Mouse (Mus musculus): Measurements from ENCODE around the gene Hdhd3.

The Hdhd3 gene

DNA sequence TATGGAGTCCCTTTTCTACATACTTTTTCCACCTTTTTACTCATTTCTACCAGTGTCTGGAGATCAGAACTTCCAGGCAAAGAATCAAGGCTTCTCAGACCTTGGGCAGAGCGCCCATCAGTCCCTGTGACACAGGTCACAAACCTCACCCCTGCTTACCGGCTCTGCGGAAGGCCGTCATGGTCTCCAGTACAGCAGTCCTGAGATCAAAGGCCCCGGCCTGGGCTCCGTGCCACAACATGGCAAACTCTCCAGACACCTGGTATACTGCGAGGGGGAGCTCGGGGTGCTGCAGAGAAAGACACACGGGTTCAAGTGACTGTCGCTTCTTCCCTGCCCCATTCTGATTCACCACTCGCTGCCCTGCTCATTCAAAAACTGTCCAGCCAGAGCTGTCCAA lies 6.7 kb upstream of the Hdhd3 start:
- DNase-seq (ENCODE audit: low spot score) = no peak

DNA sequence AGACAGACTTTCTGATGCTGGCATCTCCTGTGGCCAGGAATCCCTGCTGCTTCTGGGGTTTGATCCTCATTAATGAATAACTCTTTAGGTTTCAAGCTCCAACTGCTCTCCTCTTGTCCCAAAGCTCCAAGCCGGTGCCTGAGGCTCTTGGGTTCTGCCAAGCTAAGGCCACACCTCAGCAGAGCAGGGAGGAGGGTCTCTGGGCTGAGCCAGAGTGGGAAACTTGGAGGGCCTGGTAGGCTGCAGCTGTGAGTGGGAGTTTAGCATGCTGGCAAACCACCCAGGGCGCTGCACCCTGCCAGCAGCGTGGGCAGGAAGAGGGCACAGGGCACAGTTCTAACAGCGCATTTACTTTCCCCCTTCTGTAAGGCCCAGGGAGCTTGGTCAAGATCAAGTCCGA lies 5.6 kb upstream of the Hdhd3 start:
- DNase-seq (ENCODE audit: low spot score) = no peak

DNA sequence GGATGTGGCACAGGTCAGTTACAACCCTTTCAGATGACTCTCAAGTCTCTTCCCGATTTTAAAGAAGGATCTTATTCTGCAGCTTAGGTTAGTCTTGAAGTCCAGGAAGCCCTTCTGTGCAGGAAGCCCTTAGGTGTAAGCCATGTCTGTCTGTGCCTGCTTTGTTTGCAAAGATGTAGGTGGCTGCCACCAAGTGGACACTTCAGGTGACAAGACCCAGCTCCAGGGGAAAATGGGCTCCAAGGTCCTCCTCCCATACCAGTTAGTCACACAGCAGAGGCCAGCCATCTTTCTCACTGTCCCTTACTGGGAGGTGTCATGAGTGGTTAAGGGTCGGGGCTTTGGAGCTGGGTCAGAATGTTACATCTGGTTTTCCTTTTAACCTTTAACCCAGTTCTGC lies 3.5 kb upstream of the Hdhd3 start:
- peak; percentile 64 for DNase-seq (ENCODE audit: low spot score)

DNA sequence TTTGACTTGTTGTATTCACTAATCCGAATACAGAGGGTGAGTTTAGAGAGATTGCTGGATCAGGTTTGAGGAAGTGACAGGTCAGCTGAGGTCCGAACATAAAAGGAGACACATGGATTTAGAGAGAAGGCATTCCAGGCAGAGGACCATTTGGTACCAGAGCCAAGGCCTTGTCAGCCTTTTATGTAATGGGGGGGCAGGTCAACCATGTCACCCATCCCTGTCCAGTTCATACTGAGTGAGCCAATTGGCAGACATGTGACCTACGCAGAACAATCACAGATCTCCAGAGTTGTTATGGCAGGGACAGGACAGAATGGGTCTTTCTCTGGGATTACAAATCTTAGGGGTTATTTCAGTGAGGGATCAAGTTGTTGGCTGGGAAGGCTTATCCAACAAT lies 2.7 kb upstream of the Hdhd3 start:
- no peak for DNase-seq (ENCODE audit: low spot score)

DNA sequence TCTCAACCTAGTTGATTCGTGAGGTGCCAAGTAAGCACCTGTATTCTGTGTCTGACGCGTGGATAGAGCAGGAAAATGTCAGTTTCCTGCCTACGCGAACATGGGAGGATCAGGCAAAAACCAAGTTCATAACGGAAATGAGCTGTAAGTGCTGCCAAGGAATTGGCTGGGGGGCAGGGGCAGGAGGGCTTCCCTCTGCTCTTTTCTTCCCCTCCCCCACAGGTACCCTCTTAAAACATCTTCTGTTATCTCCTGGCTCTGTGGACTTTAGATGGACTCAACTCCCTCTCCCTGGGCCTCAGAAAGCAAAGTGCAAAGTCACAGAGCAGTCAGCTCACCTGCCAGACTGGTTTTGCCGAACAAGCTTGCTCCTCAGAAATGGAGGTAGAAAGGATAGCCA lies 298 bp downstream of the Hdhd3 start:
- no peak for DNase-seq (ENCODE audit: low spot score)

DNA sequence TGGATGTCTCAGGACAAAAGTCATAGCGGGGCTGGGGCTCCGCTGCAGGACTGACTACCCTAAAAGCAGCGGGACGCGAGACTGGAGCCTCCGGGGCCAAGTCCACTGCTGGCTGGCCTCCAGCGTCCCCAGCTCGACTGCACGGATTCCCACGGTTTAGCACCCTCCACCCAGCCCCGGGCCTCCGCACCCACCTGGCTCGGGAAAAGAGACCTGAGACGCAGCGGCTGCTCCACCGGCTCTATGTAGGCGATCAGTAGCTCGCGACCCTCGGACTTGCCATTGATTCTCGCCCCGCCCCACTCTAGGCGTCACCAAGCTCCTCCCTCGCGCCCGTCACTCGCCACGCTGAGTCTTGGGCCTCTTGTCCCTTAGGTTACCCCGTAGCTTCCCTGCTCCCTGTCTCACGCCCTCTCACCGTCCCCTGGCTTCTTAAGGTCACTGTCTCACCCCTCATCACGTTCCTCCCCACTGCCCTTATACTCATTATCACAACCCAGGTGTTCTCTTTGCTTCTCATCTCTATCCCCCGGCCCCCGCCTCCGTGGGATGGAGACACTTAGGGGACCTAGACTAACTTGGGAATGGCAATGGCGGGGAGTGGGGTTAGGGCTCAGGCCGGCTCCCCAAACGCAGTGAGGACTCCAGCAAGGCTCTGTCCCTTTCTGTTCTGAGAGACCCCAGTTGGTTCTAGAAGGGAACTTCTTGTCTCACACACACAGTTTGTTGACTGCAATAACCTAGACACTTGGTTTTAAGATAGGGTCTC lies 1.1 kb downstream of the Hdhd3 start:
- peak; percentile 100 for DNase-seq (ENCODE audit: low spot score)

DNA sequence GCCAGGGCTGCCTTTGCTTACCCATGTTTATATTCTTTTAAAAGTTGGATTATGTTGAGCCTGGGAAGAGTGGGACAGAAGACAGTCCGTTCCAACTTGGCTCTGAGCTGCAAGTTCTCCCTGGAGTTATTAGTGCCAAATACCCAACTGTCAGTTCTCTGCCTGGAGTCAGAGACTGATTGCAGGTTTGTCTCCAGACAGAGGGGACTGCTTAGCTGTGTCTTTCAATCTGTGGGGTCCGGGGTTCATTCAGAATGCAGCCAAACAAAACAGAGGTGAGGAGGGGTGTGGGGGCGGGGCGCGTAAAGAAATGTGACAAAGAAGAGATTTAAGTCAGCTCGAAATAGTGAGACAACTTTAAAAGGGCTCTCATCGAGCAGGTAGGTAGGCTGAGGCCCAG lies 1.7 kb downstream of the Hdhd3 start:
- no peak for DNase-seq (ENCODE audit: low spot score)

DNA sequence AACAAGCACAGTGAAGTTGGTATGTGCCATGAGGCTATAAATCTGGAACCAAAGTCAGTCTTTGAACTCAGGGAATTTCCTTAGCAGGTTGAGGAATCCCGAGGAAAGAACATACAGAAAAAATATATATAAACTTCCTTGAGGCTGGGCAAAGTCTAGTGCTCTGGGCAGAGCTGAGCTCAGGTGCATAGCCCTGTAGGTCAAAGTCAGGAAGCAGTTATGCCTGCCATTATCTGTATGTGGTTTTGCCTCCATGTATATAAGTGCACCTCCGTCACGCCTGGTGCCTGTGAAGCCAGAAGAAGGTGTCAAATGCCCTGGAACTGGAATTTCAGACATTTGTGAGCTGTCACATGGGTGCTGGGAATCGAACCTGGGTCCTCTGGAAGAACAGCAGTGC lies 2.5 kb downstream of the Hdhd3 start:
- DNase-seq (ENCODE audit: low spot score) = no peak

DNA sequence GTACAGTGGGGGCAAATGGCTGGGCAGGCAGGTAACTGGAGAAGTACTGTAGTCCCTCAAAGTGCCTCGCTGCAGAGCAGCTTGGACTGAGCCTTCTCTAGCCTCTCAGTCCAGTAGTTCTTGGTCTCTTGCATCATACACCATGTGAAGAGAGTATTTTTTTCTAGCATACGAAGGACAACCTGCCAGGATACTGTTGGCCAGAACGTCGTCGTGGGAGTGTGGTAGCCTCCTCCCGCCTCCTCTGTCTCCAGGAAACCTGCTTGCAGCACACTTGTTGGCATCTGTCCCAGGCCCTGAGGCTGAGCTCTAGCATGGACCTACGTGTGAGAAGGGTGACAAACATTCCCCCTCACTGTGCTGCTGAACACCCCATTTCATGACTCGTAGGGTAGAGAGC lies 6.5 kb downstream of the Hdhd3 start:
- DNase-seq (ENCODE audit: low spot score) = no peak

DNA sequence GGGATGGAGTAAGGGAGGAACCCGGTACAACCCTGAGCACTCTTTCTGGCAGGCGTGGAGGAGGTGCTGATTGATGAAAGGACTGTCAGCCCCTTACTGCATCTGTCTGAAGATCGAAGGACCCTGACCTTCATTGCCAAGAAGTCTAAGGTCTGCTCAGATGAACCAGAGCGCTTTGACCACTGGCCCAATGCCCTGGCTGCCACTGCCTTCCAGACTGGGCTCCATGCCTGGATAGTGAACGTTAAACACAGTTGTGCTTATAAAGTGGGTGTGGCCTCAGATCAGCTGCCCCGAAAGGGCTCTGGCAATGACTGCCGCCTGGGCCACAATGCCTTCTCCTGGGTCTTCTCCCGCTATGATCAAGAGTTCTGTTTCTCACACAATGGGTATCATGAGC lies 7.3 kb downstream of the Hdhd3 start:
- DNase-seq (ENCODE audit: low spot score) = no peak

DNA sequence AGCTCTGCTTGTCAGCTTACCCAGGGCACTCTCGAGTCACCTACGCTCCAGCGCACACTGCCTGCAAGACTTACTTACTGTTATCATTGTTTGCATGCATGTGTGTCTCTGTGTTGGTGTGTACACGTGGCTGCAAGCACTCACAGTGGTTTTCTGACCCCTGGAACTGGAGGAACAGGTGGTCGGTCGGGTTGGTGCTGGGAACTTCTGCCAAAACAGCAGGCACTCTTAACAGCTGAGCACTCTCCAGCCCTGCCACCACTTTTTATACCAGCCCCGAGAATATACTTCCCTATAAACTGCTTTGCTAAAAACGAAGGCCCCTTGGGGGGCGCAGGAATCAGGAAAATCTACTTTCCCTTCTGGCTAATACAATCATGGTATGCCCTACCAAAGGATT lies 9.0 kb downstream of the Hdhd3 start:
- no peak for DNase-seq (ENCODE audit: low spot score)

DNA sequence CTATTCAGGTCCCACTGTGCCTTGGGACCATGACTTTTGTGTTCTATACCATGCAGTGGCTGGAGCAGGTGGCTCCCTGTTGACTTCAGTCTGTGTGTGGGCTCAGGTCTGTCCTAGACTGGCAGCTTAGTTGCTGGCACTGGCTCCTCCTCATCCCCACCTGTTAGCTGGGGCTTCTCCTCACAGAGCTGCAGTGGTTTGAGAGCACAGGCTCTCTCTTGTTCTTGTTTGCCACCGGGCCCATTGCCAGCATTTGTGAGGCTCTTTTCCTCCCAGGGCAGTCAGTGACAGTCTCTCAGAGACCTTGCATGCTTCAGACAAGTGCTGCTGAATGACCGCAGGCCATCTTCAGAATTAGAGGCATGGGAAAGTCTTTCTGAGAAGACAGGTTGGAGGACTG lies 10.6 kb downstream of the Hdhd3 start:
- DNase-seq (ENCODE audit: low spot score) = no peak

DNA sequence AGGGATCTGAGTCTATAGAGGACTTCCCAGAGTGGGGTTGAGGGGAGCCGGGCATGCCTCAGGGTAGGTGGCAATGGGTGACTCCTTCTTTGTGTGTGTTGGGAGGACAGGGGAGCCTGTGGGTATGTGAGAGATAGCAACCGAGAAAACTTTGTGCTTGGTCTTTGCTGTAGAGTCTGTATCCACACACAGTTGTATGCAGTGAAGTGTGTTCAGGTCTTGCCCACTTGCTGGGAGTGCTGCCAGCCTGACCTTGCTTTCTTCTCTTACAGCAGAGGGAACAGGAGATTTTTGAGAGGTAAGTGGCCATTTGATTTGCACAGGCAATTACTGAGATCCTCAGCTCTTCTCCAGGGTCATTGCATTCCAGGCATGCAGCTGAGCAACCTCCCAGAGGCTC lies 15.4 kb downstream of the Hdhd3 start:
- no peak for DNase-seq (ENCODE audit: low spot score)

DNA sequence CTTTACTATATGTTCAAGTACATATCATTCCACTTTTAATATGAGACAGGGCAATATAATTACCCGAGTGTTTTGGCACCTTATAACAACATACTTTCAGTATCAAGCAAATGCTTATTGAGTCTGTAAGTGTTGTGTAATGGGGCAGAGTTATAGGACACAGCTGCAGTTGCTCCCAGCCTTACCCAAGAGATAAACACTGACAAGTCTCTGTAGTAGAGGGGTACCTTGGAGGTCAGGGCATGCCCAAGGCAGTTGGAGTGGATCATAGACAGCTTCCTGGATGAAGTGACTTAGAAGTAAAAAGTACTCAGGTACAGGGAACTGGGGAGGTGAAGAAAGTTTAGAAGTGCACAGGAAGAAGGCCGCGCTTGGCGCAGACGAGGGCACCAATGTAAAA lies 16.1 kb downstream of the Hdhd3 start:
- no peak for DNase-seq (ENCODE audit: low spot score)

DNA sequence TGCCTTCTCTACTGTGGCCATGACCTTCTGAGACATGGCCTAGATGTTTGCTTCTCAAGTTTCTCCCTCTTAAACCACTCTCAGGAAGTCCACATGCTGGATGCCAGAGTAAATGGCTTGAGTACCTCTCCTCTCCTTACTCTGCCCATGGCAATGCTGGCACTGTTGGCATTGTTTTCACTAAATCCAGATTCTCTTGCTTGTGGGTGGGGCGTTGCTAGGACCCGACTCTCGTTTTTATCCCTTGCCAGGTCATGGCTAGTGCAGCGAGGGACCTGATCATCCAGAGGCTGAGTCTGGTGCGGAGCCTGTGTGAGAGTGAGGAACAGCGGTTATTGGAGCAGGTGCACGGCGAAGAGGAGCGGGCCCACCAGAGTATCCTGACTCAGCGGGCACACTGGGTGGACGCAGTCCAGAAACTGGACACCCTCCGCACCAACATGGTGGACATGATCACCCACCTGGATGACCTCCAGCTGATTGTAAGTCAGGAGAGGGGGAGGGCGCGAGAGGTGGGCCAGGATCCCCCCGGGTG lies 17.0 kb downstream of the Hdhd3 start:
- no peak for DNase-seq (ENCODE audit: low spot score)

DNA sequence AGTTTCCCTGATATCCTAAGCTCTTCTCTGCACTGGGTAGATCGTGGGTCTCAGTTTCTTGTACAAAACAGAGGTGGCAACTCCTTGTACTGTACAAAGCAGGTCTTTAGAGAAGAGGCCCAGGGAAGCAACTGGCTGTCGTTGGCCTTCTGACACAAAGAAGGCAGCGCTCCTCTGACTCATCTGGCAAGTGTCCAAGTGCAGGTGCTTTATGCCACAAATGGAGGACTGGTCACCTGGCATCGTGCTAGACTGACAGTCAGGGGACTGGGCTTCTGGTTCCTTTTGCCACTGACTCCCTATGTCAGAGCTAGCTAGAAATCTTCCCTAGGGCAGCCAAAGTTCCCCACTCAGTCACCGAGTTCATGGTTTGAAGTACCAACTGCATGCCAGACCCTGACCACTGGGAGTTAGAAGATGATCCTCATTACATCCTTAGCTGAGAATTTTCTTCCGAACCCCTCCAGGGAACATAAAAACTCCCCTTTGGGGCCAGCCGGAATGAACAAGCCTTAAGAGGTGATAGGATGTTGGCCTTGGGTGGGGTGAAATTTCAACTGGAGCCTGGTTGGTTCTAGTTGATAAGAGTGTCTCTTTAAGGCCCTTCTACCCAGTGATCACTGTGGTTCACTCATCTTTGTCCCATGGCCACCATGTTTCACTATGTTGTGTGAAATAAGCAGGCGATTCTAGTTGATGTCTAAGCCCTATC lies 17.7 kb downstream of the Hdhd3 start:
- DNase-seq (ENCODE audit: low spot score) = no peak

DNA sequence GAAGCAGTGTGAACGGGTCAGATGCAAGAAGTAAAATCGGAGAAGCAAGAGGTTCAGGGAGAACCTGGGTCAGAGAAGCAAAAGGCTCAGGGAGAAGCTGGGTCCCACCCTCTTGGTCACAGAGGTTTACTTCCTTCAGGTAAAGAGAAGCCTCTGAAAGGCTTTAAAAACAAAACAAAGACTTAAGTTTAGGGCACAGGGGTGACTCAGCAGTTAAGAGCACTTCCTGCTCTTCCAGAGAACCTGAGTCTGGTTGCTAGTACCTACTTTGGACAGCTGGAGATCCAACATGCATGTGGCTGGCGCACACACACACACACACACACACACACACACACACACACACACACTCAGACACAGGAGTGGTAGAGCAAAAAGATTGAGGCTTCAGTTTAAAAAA lies 18.3 kb downstream of the Hdhd3 start:
- DNase-seq (ENCODE audit: low spot score) = no peak

DNA sequence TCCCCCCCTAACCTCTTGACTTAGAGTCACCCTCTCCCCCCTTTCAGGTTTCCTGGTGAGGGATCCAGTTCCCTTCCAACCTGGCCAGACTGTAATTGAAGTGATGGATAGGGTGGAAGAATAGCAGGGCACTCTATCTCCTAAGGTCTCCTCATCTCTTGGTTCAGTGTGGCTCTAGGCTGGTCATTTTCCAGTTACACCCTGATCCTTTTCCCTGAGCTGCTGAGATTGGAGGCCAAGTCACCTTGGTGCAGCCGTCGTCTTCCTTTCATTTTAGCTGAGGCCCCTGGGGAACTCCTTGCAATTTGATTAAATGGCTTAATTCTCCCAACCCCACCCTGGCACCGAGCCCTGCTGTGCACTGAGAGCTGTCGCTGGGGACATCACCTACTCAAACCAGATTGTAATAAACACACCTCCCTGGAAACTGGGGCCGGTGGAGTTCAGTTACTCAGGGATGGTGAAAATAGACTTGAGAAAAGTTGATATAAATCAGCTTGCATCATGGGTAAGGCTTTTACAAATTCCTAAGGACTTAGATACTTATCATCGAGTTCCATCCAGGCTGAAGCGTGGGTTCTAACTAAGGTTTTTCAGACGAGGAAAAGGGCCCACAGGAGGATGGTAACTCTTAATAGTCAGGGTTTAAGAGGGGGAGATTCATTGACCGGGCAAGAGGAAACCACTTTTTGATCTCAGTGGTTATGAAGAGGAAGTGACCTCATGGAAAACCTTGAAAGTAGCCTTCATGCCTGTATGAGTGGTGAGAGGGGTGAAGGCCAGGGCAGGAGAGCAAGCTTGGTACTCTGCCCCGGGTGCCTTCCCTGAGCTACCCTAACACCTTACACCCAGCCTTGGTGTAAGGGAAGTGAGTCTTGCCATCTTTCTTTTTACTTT lies 22.3 kb downstream of the Hdhd3 start:
- DNase-seq (ENCODE audit: low spot score) = no peak

DNA sequence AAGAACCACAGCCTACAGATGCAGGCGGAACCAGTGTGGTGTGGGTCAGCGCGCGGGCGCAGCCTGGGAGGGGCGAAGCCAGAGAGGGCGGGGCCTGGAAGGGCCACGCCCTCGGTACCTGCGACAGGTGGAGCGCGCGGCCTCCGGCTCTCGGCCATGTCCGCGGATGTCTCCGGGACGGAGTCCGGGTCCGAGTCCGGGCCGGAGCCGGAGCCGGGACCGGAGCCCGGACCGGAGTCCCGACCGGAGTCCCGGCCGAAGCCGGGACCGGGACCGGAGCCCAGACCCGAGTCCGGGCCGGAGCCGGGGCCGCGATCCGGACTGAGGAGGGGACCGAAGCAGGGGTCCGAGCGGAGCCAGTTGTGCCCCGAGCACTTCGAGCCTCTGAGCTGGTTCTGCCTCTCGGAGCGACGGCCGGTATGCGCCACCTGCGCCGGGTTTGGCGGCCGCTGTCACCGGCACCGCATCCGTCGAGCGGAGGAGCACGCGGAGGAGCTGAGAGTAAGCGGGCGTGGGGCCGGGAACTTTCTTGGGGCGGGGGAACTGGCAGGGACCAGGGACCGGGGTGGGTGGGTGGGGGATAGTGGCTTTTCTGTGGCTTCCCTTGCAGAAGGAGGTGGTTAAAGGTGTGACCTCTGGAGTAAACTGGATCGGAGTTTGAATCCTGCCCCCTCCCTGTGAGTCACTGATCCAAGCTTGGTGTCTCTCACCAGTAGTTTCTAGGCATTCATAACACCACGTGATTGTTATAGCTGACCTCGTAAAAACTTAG lies 23.1 kb downstream of the Hdhd3 start, which contains the start of gene Bspry:
Bspry (plus strand) TSS at position 117 of the 772 bp plus-strand sequence.
- peak; percentile 37 for DNase-seq (ENCODE audit: low spot score)

DNA sequence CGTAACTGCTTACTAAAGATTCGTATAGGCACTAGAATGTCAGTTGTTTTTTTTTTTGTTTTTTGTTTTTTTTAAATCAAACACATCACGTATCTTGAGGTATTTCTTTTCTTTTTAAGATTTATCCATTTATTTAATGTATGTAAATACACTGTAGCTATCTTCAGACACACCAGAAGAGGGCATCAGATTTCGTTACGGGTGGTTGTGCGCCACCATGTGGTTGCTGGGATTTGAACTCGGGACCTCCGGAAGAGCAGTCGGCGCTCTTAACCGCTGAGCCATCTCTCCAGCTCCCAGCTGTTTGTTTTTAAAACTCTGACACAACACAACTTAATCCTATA lies 23.7 kb downstream of the Hdhd3 start:
- peak; percentile 37 for DNase-seq (ENCODE audit: low spot score)

DNA sequence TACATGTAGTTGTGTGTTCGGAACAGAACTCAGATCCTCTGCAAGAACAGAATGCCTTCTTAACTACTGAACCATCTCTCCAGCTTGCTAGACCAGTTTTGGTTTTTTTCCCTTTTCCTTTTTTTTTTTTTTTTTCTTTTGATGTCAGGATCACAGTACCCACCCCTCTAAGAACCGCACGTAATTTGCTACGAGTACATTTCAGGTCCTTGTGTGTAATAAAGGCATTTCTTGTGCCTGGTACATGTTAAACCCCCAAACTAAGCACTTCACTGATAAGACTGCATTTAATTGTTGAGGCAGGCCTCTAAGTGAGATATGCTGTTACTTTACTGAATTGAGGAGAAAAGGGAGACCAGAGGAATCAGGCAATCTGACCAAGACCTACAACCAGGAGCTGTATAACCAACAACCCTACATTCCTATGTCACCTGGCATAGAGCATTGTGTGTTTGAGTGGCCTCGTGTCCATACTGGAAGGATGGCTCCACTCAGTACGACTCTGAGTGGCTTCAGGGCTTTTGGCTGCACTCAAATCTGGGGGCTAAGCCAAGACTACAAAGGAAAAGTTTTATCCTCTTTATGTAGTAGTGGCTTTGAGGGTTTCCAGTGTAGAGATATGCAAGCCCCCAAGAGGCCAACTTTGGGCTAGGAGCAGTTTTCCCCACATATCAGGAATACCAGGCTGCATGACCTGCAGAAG lies 25.6 kb downstream of the Hdhd3 start:
- no peak for DNase-seq (ENCODE audit: low spot score)

All from retina, embryonic 14.5 days (tissue).